Mouse (Mus musculus) MEL (cell line): ENCODE measurements around the gene Ube3b. TPM values are rescaled to one million over a fixed set of nuclear protein-coding genes. Genes with fewer than 3 reads are reported as not detected.
A peak's percentile ranks its signal among the peaks of the same experiment; 100 is the strongest.

Experiments used
- DNase-seq: peaks from one replicate; pipeline ENCODE4 v3.0.0; 2011; ENCODE audit warnings: low read depth, low spot score
- H3K27ac ChIP-seq: 2 replicates; pipeline ENCODE4 v1.5.1; 2012; ENCODE audit warnings: low read depth, mild to moderate bottlenecking, control low read depth, low read length, moderate library complexity; ENCODE audit not compliant: control insufficient read depth
- H3K27me3 ChIP-seq, 2 experiments: fragments of 150-350 bp in 1 of 2; sonication (generic) in 1 of 2; 2 replicates each; pipeline ENCODE4 v1.6.1; 2012; ENCODE audit warnings: low read length in 2 of 2, mild to moderate bottlenecking in 2 of 2, improper control_type of control experiment in 1 of 2, moderate library complexity in 1 of 2; ENCODE audit not compliant: insufficient read depth in 2 of 2, control insufficient read depth in 1 of 2
- H3K36me3 ChIP-seq, 2 experiments: 2 replicates each; pipeline ENCODE4 v1.6.1; 2012 to 2014; ENCODE audit warnings: low read length in 2 of 2, improper control_type of control experiment in 1 of 2, inconsistent platforms in 1 of 2, mild to moderate bottlenecking in 1 of 2; ENCODE audit not compliant: insufficient read depth in 2 of 2, control insufficient read depth in 1 of 2
- H3K4me1 ChIP-seq, 2 experiments: fragments of 150-350 bp in 1 of 2; sonication (generic) in 1 of 2; 2 replicates each; pipeline ENCODE4 v1.6.1; 2012; ENCODE audit warnings: low read length in 2 of 2, improper control_type of control experiment in 1 of 2, mild to moderate bottlenecking in 1 of 2; ENCODE audit not compliant: insufficient read depth in 2 of 2, control insufficient read depth in 1 of 2
- H3K4me3 ChIP-seq, 2 experiments: fragments of 150-350 bp in 1 of 2; sonication (generic) in 1 of 2; 2 replicates each; pipeline ENCODE4 v1.5.1; 2012; ENCODE audit warnings: low read depth in 2 of 2, low read length in 2 of 2, mild to moderate bottlenecking in 2 of 2, moderate library complexity in 2 of 2, control low read depth in 1 of 2, improper control_type of control experiment in 1 of 2; ENCODE audit not compliant: control insufficient read depth in 1 of 2, insufficient read depth in 1 of 2
- H3K79me2 ChIP-seq: 2 replicates; pipeline ENCODE4 v1.6.1; 2012; ENCODE audit warnings: mild to moderate bottlenecking, low read length, moderate library complexity; ENCODE audit not compliant: control insufficient read depth, poor library complexity, insufficient read depth
- H3K9ac ChIP-seq: 2 replicates; pipeline ENCODE4 v1.6.1; 2012; ENCODE audit warnings: low read depth, mild to moderate bottlenecking, control low read depth, low read length, moderate library complexity; ENCODE audit not compliant: control insufficient read depth, poor library complexity, severe bottlenecking
- H3K9me3 ChIP-seq: fragments of 150-350 bp; sonication (generic); replicated peaks from 2 replicates; pipeline ENCODE4 v1.6.1; 2012; ENCODE audit warnings: mild to moderate bottlenecking, low read length, improper control_type of control experiment, moderate library complexity; ENCODE audit not compliant: insufficient read depth
- CHD1 ChIP-seq: IDR thresholded peaks from 2 replicates; pipeline ENCODE4 v1.6.1; 2012; ENCODE audit warnings: low read depth, mild to moderate bottlenecking, inconsistent platforms, low read length, improper control_type of control experiment
- CTCF ChIP-seq, 3 experiments: IDR thresholded peaks in 2 of 3; conservative IDR thresholded peaks in 1 of 3; 2 replicates each; pipeline ENCODE4 v1.5.1; 2011 to 2012; ENCODE audit warnings: low read length in 3 of 3, low read depth in 2 of 3, mild to moderate bottlenecking in 2 of 3, improper control_type of control experiment in 1 of 3, inconsistent platforms in 1 of 3, mixed read lengths in 1 of 3, moderate library complexity in 1 of 3; ENCODE audit not compliant: control insufficient read depth in 1 of 3, insufficient read depth in 1 of 3, poor library complexity in 1 of 3, severe bottlenecking in 1 of 3
- ELF1 ChIP-seq: IDR thresholded peaks from 2 replicates; pipeline ENCODE4 v1.6.1; 2014; ENCODE audit warnings: low read depth, mild to moderate bottlenecking, inconsistent platforms, low read length, improper control_type of control experiment, moderate library complexity
- EP300 ChIP-seq, 2 experiments: IDR thresholded peaks; 2 replicates each; pipeline ENCODE4 v1.6.1; 2011; ENCODE audit warnings: improper control_type of control experiment in 2 of 2, low read length in 2 of 2, low read depth in 1 of 2, mild to moderate bottlenecking in 1 of 2
- GABPA ChIP-seq: IDR thresholded peaks from 2 replicates; pipeline ENCODE4 v1.6.1; 2012; ENCODE audit warnings: low read depth, mild to moderate bottlenecking, inconsistent platforms, low read length, improper control_type of control experiment, moderate library complexity
- GATA1 ChIP-seq: IDR thresholded peaks from 2 replicates; pipeline ENCODE4 v1.6.1; 2011; ENCODE audit warnings: low read depth, low read length, improper control_type of control experiment
- KAT2A ChIP-seq: conservative IDR thresholded peaks from 2 replicates; pipeline ENCODE4 v1.6.1; 2012; ENCODE audit warnings: low read depth, low read length, improper control_type of control experiment, inconsistent platforms
- MAX ChIP-seq: IDR thresholded peaks from 2 replicates; pipeline ENCODE4 v1.6.1; 2011; ENCODE audit warnings: low read length, improper control_type of control experiment
- MEF2A ChIP-seq: IDR thresholded peaks from 2 replicates; pipeline ENCODE4 v1.6.1; 2014; ENCODE audit warnings: low read depth, mild to moderate bottlenecking, inconsistent platforms, low read length, improper control_type of control experiment; ENCODE audit not compliant: poor library complexity, insufficient replicate concordance, severe bottlenecking; ENCODE audit errors: extremely low read depth
- MYC ChIP-seq: IDR thresholded peaks from 2 replicates; pipeline ENCODE4 v1.6.1; 2011; ENCODE audit warnings: low read depth, mild to moderate bottlenecking, low read length, improper control_type of control experiment, moderate library complexity
- NELFE ChIP-seq: IDR thresholded peaks from 2 replicates; pipeline ENCODE4 v1.6.1; 2011; ENCODE audit warnings: low read depth, low read length, improper control_type of control experiment
- NRF1 ChIP-seq: IDR thresholded peaks from 2 replicates; pipeline ENCODE4 v1.6.1; 2014; ENCODE audit warnings: low read depth, mild to moderate bottlenecking, inconsistent platforms, low read length, improper control_type of control experiment, moderate library complexity; ENCODE audit not compliant: poor library complexity, insufficient read depth, severe bottlenecking
- RCOR1 ChIP-seq: IDR thresholded peaks from 2 replicates; pipeline ENCODE4 v1.6.1; 2012; ENCODE audit warnings: low read depth, mild to moderate bottlenecking, inconsistent platforms, low read length, improper control_type of control experiment
- SIN3A ChIP-seq: IDR thresholded peaks from 2 replicates; pipeline ENCODE4 v1.6.1; 2012; ENCODE audit warnings: low read length, improper control_type of control experiment, inconsistent platforms
- SMC3 ChIP-seq: IDR thresholded peaks from 2 replicates; pipeline ENCODE4 v1.6.1; 2011; ENCODE audit warnings: low read depth, low read length, improper control_type of control experiment
- TAL1 ChIP-seq: IDR thresholded peaks from 2 replicates; pipeline ENCODE4 v1.6.1; 2012; ENCODE audit warnings: mild to moderate bottlenecking, inconsistent platforms, low read length, moderate library complexity, mixed read lengths
- TBP ChIP-seq: IDR thresholded peaks from 2 replicates; pipeline ENCODE4 v1.8.0; 2011; ENCODE audit warnings: low read depth, low read length, improper control_type of control experiment
- TCF12 ChIP-seq: IDR thresholded peaks from 2 replicates; pipeline ENCODE4 v1.6.1; 2014; ENCODE audit warnings: low read depth, mild to moderate bottlenecking, inconsistent platforms, low read length, improper control_type of control experiment, moderate library complexity
- UBTF ChIP-seq: IDR thresholded peaks from 2 replicates; pipeline ENCODE4 v1.6.1; 2012; ENCODE audit warnings: low read depth, mild to moderate bottlenecking, inconsistent platforms, low read length, improper control_type of control experiment, moderate library complexity, borderline replicate concordance; ENCODE audit not compliant: insufficient read depth
- USF1 ChIP-seq: IDR thresholded peaks from 2 replicates; pipeline ENCODE4 v1.6.1; 2014; ENCODE audit warnings: low read depth, mild to moderate bottlenecking, inconsistent platforms, low read length, improper control_type of control experiment, moderate library complexity
- USF2 ChIP-seq, 2 experiments: IDR thresholded peaks; 2 replicates each; pipeline ENCODE4 v1.6.1; 2011 to 2012; ENCODE audit warnings: improper control_type of control experiment in 2 of 2, low read length in 2 of 2, borderline replicate concordance in 1 of 2, inconsistent platforms in 1 of 2, low read depth in 1 of 2, mild to moderate bottlenecking in 1 of 2; ENCODE audit not compliant: insufficient read depth in 1 of 2
- ZC3H11A ChIP-seq: IDR thresholded peaks from 2 replicates; pipeline ENCODE4 v1.6.1; 2012; ENCODE audit warnings: low read depth, mild to moderate bottlenecking, inconsistent platforms, low read length, improper control_type of control experiment
- ZKSCAN1 ChIP-seq: IDR thresholded peaks from 2 replicates; pipeline ENCODE4 v1.6.1; 2012; ENCODE audit warnings: low read depth, mild to moderate bottlenecking, inconsistent platforms, low read length, improper control_type of control experiment, moderate library complexity
- ZNF384 ChIP-seq: IDR thresholded peaks from 2 replicates; pipeline ENCODE4 v1.6.1; 2012; ENCODE audit warnings: low read depth, mild to moderate bottlenecking, inconsistent platforms, low read length, improper control_type of control experiment
- polyA plus RNA-seq, 2 experiments: library from polyadenylated mRNA; stranded (reverse) in 1 of 2; unstranded in 1 of 2; fragments of >175 nt in 1 of 2; fragments of >200 nt in 1 of 2; gene quantifications; 2 replicates each; pipeline versions ENCODE4 v1.2.1 to v1.2.4; 2012; ENCODE audit warnings: low replicate concordance in 2 of 2, low read depth in 1 of 2; ENCODE audit not compliant: insufficient read length in 2 of 2, insufficient read depth in 1 of 2, missing spikeins in 1 of 2
- total RNA-seq: library from RNA; depleted of rRNA; stranded (reverse); fragments of 300-350 nt; gene quantifications from 2 replicates; pipeline ENCODE4 v1.2.3, GENCODE M21; 2012

Ube3b gene
- total and polyA plus RNA-seq, 3 experiments: 21.8 to 150 (median 45.4) TPM

GRCm38 (mm10) chr5:114464561-114464960 lies 84.2 kb downstream of the Ube3b start:
- no peaks in the 10 kb centered on the region; a peak in 1 of 4 replicates for H3K36me3 ChIP-seq
- no peak overlapping the region for H3K27ac ChIP-seq
- H3K27me3 ChIP-seq: no peaks in the 10 kb centered on the region
- peaks cover 0 to 6% of the 10 kb centered on the region in 2 experiments; a peak in 1 of 4 replicates for H3K4me1 ChIP-seq
- no peak overlapping the region for H3K9ac ChIP-seq
- H3K79me2 ChIP-seq: no peaks in the 10 kb centered on the region
- no peak overlapping the region for H3K4me3 ChIP-seq
- TF ChIP-seq ZKSCAN1 (peak; percentile 96), SMC3 (no peak), NELFE (no peak), MYC (no peak)
- no peak for DNase-seq
- H3K9me3 ChIP-seq: no peaks in the 10 kb centered on the region

GRCm38 (mm10) chr5:114465641-114466040 lies 85.2 kb downstream of the Ube3b start:
- H3K4me1 ChIP-seq: peaks cover 0 to 6% of the 10 kb centered on the region in 2 experiments; a peak in 1 of 4 replicates
- H3K9ac ChIP-seq: no peak overlapping the region
- no peaks in the 10 kb centered on the region for H3K27me3 ChIP-seq
- H3K4me3 ChIP-seq: no peak overlapping the region
- H3K27ac ChIP-seq: no peak overlapping the region
- no peak for TF ChIP-seq EP300 (IDR thresholded peaks at IDR 0.05; ENCODE audit: low read depth in 1 of 2, low read length in 2 of 2)
- no peak for TF ChIP-seq MEF2A
- no peak for TF ChIP-seq NELFE
- no peak for TF ChIP-seq ELF1
- no peak for TF ChIP-seq MYC
- no peaks in the 10 kb centered on the region for H3K79me2 ChIP-seq
- H3K9me3 ChIP-seq: no peaks in the 10 kb centered on the region
- no peaks in the 10 kb centered on the region; a peak in 1 of 4 replicates for H3K36me3 ChIP-seq
- no peak for DNase-seq

- no peaks in the 10 kb centered on the region for H3K27me3 ChIP-seq
- TF ChIP-seq ZC3H11A (no peak), EP300 (IDR thresholded peaks at IDR 0.05; ENCODE audit: low read depth in 1 of 2, low read length in 2 of 2) (no peak), RCOR1 (no peak), USF1 (no peak), KAT2A (no peak), UBTF (no peak), CTCF (IDR thresholded peaks at IDR 0.05 in 2 of 3, conservative IDR thresholded peaks at IDR 0.05 in 1 of 3; ENCODE audit: control insufficient read depth in 1 of 3, insufficient read depth in 1 of 3, low read depth in 2 of 3, low read length in 3 of 3, poor library complexity in 1 of 3, severe bottlenecking in 1 of 3) (no peak), MEF2A (no peak), ZNF384 (no peak), USF2 (IDR thresholded peaks at IDR 0.05; ENCODE audit: borderline replicate concordance in 1 of 2, insufficient read depth in 1 of 2, low read depth in 1 of 2, low read length in 2 of 2) (no peak), MAX (no peak), SIN3A (no peak), TCF12 (no peak), SMC3 (no peak), NRF1 (no peak), GABPA (no peak), TAL1 (no peak), TBP (no peak), GATA1 (no peak), CHD1 (no peak)
- H3K4me3 ChIP-seq: no peak overlapping the region
- H3K9ac ChIP-seq: no peak overlapping the region
- H3K4me1 ChIP-seq: peaks cover 0 to 6% of the 10 kb centered on the region in 2 experiments; a peak in 1 of 4 replicates
- no peaks in the 10 kb centered on the region for H3K79me2 ChIP-seq
- H3K36me3 ChIP-seq: no peaks in the 10 kb centered on the region; a peak in 1 of 4 replicates
- DNase-seq: no peak
- no peak overlapping the region for H3K27ac ChIP-seq
- H3K9me3 ChIP-seq: no peaks in the 10 kb centered on the region
Observed at GRCm38 (mm10) chr5:114467019-114467418, 86.6 kb downstream of the Ube3b start.
